Mouse (Mus musculus) adrenal gland, adult 2 months (tissue): ENCODE data around the gene Csn1s2a. TPM values are rescaled to one million over a fixed set of nuclear protein-coding genes. Genes with fewer than 3 reads are reported as not detected.
"Not testable (repeated sequence)": the region's sequence is repeated elsewhere in the genome, so short reads cannot be mapped to it uniquely, and the experiment has no call there.

Source experiments
- DNase-seq: peaks from one replicate; pipeline ENCODE4 v3.0.0; 2021
- long read RNA-seq: library from polyadenylated mRNA; stranded (forward); transcript quantifications from one replicate; pipeline ENCODE4 v2.0.0, GENCODE M21; 2021
- polyA plus RNA-seq: library from polyadenylated mRNA; depleted of rRNA; stranded (reverse); fragments of >200 nt; gene quantifications from 2 replicates; pipeline ENCODE4 v1.2.3, GENCODE M21; 2012; rRNA removed
- total RNA-seq, 2 experiments: library from RNA; stranded (reverse); gene quantifications; 2 replicates each; pipeline ENCODE4 v1.2.3; 2021

The Csn1s2a gene
- total RNA-seq (not detected), polyA plus RNA-seq (not detected in 2 replicates)
- long read RNA-seq, result 0 reads

DNA sequence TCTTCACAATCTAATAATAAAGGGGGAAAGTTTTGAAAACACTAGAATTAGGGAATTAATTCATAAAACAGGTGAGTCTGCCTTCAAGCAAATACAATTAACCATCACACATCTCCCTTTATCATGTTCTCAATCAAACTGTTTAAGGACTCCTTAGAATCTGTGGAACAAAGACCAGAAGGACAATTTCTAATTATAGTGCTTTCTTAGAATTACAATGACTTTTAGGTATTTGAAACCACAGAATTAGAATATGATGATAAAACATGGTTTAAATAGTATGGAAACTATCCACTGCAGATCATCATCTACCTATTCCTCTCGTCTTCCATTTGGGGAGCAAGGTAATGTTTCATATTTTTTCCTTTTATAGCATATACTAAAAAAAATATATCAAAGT lies at the start of gene Csn1s2a:
Gene Csn1s2a, plus strand, starts transcription at position 301 of the 400 bp plus-strand sequence.
- DNase-seq, result no peak

DNA sequence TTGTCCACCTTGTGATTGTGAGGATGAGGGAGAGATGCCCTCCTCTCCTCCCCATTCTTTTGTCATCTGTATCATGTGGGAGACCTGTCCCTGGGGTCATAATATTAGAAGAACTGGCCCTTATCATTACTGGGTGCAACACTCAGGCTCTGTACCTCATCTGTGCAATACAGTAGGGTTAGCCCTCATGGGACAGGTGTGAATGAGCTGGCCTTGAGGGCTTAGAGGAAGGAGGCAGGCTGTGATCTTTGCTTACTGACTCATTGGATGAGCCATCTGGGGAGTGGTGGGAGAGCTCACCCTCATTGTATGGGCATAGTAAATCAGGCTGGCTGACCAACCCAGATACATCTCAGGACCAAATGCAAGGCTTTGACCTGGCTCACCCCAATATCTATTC lies 39.5 kb upstream of the Csn1s2a start:
- no peak for DNase-seq

DNA sequence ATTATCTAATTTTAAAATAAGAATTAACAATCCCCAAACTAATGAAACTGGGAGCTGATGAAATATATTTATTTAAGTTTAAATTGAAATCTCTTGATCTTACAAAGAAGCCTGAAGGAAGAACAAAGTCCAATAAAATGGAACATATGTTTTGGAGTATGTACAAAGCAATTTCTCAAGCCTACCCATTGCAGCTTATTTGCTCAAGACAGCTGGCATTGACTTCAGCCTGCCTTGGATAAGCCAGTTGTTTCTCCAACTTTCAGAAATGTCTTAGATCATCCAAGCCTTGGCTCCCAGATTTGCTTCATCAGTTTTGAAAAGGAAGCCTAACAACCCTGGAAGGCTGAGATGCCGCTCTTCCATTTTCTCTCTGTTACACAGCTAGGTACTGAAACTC lies 20.9 kb upstream of the Csn1s2a start:
- no peak for DNase-seq

DNA sequence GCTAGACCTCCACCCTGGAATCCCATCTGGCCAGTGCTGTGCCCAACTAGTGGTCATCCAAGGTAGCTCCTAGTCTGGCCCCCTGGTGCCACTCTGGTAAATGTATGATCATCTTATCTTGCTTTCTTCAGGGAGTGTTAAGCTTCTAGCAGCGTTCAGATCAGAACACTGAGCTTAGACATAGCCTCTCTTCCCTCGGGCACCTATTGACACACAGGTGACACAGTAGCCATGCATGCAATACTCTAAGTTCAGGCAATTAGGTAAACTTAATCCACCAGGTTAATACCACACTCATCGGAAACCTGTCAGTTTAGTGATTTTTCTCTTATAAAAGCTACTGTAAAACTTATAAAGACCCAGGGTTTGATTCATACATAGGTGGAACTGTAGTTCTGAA lies 9.8 kb upstream of the Csn1s2a start:
- no peak for DNase-seq

DNA sequence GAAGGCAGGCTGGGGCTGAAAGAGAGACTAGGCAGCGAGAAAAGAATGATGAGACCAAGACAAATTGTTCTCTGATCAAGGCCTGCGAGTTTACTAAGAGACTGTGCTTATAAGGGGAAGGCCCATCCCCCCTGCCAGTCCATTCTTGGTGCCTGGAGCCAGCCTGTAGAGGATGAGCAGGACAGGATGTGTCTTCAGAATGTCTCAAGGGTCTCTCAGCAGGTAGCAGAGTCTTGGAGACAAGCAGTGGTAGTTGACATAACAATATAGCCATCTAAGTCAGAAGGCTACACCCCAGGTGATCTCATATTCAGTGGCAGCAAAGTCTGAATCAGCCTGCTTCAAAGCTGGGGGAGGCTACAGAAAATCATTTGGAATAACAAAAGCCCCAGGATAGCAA lies 2.2 kb upstream of the Csn1s2a start:
- DNase-seq, result not testable (repeated sequence)

DNA sequence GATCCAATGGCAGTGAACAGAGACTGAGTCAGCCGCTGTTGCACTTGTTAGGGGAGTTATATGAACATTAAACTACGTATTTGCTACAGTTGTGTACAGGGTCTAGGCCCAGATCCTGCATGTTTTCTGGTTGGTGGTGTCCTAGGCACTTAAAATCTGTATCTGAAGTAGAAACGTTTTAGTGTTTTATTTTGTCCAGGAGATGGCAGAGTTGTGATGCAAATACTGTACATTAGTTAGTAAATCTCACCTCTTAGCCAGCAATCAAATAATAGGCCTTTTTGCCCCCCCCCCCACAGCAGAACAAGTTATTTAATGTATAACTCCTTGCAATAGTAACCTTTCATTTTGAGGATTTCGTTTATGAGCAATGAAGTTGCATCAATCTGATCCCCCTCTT lies 8.4 kb downstream of the Csn1s2a start:
- no peak for DNase-seq

DNA sequence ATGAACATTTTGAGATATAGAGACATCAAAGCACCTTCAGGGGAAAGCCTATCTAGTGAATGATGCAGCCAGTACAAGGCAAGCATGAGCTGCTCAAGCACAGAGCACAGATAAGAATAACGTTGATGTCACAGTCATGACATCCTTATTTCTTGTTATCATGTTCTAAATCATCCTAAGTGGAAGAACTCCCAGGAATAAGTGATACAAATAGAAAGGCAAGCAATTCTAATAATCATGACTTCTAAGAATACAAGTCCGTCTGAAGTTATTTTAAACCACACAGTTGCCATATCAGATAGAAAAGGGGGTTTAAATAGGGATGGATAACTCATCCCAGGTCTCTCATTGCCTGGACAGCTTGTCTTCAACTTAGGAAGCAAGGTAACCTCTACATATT lies 33.4 kb downstream of the Csn1s2a start, which contains the start of gene Csn1s2b:
Gene Csn1s2b, plus strand, starts transcription at position 301 of the 400 bp plus-strand sequence.
- DNase-seq, result no peak

DNA sequence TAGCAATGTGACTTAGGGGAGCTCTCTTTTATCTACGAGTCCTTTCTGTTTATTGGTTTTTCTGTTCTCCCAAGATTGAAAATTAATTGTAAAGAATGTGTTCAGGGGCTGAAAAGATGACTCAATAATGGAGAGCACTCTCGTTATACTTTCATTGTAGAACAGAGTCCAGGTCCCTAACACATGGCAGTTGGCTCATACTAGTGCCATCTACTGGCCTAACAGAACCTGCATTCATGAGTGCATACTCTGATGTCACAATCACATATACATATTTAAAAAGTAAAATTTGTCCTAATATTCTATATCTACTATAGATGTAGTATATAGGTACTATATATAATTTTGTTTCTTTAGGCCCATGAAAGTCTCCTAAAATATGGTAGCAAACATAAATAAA lies 34.9 kb downstream of the Csn1s2a start:
- DNase-seq, result no peak

DNA sequence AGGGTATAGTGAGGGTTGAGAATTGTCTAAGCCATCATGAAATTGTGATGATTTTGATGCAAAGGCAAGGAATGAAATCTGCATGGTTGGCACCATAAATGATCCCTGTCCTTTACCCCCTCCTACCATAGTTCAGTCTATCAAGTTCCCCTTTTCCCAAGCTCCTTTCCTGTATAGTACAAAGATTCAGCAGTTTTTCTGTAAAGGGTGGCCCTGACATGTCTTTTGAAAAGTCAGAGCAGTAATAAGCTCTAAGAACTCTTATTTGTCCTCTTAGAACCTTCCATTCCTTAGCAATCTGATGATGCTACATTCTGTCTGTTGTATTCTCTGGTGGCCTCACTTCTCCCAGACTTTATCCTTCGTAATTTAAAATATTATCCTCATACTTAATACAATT lies 51.0 kb downstream of the Csn1s2a start, which contains the start of gene Prr27:
Gene Prr27, plus strand, starts transcription at position 301 of the 400 bp plus-strand sequence.
- DNase-seq, result no peak

Other genes with a start within 250 kb of the Csn1s2a start
- not detected for gene Sult1b1, start 236.4 kb upstream of the Csn1s2a start, total RNA-seq
- gene Sult1b1, start 236.4 kb upstream of the Csn1s2a start, polyA plus RNA-seq, result not detected in 2 replicates
- under 1 TPM in 1 of 2 experiments, not detected in 1; 0.40 TPM for gene Sult1d1, start 205.5 kb upstream of the Csn1s2a start, total RNA-seq
- gene Sult1d1, start 205.5 kb upstream of the Csn1s2a start, polyA plus RNA-seq, result not detected in 2 replicates
- 1 to 10 TPM in 1 of 2 experiments, under 1 TPM in 1; 0.84 to 3.9 TPM for gene Sult1e1, start 183.0 kb upstream of the Csn1s2a start, total RNA-seq
- not detected in 2 replicates for gene Sult1e1, start 183.0 kb upstream of the Csn1s2a start, polyA plus RNA-seq
- gene Csn1s1, start 108.4 kb upstream of the Csn1s2a start, total RNA-seq, result not detected
- gene Csn1s1, start 108.4 kb upstream of the Csn1s2a start, polyA plus RNA-seq, result not detected in 2 replicates
- gene Csn2, start 74.9 kb upstream of the Csn1s2a start, total RNA-seq, result not detected
- not detected in 2 replicates for gene Csn2, start 74.9 kb upstream of the Csn1s2a start, polyA plus RNA-seq
- gene Csn1s2b, start 33.5 kb downstream of the Csn1s2a start, total RNA-seq, result not detected
- gene Csn1s2b, start 33.5 kb downstream of the Csn1s2a start, polyA plus RNA-seq, result not detected in 2 replicates
- not detected for gene Prr27, start 51.1 kb downstream of the Csn1s2a start, total RNA-seq
- not detected in 2 replicates for gene Prr27, start 51.1 kb downstream of the Csn1s2a start, polyA plus RNA-seq
- not detected for gene Odam, start 110.5 kb downstream of the Csn1s2a start, total RNA-seq
- not detected in 2 replicates for gene Odam, start 110.5 kb downstream of the Csn1s2a start, polyA plus RNA-seq
- not detected for gene Csn3, start 151.0 kb downstream of the Csn1s2a start, total RNA-seq
- gene Csn3, start 151.0 kb downstream of the Csn1s2a start, polyA plus RNA-seq, result not detected in 2 replicates
- not detected for gene 2310003L06Rik, start 194.9 kb downstream of the Csn1s2a start, total RNA-seq
- not detected in 2 replicates for gene 2310003L06Rik, start 194.9 kb downstream of the Csn1s2a start, polyA plus RNA-seq
- not detected for gene Gm28434, start 194.9 kb downstream of the Csn1s2a start, total RNA-seq
- gene Gm28434, start 194.9 kb downstream of the Csn1s2a start, polyA plus RNA-seq, result not detected in 2 replicates
- not detected for gene Cabs1, start 204.9 kb downstream of the Csn1s2a start, total RNA-seq
- not detected in 2 replicates for gene Cabs1, start 204.9 kb downstream of the Csn1s2a start, polyA plus RNA-seq
- gene Smr3a, start 228.0 kb downstream of the Csn1s2a start, total RNA-seq, result not detected
- not detected in 2 replicates for gene Smr3a, start 228.0 kb downstream of the Csn1s2a start, polyA plus RNA-seq